Mouse (Mus musculus) heart, adult 2 months (tissue): ENCODE measurements around the gene Ak6.

ENCODE experiments used
- CTCF ChIP-seq: fragments of 200-600 bp; IDR thresholded peaks from 2 replicates; pipeline ENCODE4 v1.8.1; 2022; ENCODE audit warnings: antibody characterized with exemption, mild to moderate bottlenecking, moderate library complexity
- EP300 ChIP-seq: fragments of 200-500 bp; IDR thresholded peaks from 2 replicates; pipeline ENCODE4 v1.6.1; 2011; ENCODE audit warnings: low read depth, low read length, control low read depth; ENCODE audit not compliant: insufficient read depth
- POLR2A ChIP-seq: fragments of 200-500 bp; IDR thresholded peaks from 2 replicates; pipeline ENCODE4 v1.6.1; 2011; ENCODE audit warnings: mild to moderate bottlenecking, low read depth, low read length, control low read depth; ENCODE audit not compliant: insufficient read depth

DNA sequence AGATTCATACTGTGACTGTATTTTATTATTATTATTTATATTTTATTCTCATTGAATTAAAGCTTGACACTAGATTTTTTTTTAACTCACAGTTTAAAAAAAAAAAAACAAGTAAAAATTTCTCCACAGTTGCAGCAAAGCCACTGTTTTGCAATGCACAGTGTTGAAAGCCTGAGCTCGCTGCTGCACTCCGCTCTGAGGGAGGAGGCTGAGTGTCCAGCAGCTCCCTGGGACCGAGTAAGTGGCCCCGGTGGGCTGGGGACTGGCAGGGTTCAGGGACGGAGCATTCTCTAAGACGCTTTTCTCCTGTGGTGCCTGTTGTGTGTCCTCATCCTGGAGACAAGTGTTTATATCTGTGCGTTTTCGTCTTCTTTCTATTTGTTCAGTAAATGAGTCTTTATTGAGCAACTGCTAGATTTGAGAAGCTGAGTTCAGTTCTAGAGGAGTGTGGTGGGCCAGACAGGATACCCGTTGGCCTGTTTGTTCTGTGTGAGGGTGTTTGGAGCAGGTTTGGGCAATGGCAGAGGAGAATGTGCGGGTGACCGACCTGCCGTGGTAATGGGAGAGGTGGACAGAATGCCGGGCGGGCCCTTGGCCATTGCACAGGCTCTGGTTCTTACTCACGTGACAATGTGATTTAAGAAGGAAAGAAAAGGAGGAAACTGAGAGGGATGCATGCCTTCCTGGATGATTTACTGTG, 25.3 kb downstream of the Ak6 start:
- no peak for TF ChIP-seq CTCF
- no peak for TF ChIP-seq POLR2A
- TF ChIP-seq EP300, result no peak
